Mouse (Mus musculus) C2C12 (cell line): ENCODE results near the gene Rab42. TPM values are rescaled to one million over a fixed set of nuclear protein-coding genes. Genes with fewer than 3 reads are reported as not detected.
"Not testable (repeated sequence)": the region's sequence is repeated elsewhere in the genome, so short reads cannot be mapped to it uniquely, and the experiment has no call there.

ENCODE experiments used
- H3K27me3 ChIP-seq: one replicate; pipeline ENCODE4 v1.6.1; 2011; ENCODE audit not compliant: control insufficient read depth, insufficient read depth, insufficient read length
- H3K36me3 ChIP-seq: one replicate; pipeline ENCODE4 v1.6.1; 2011; ENCODE audit not compliant: control insufficient read depth, insufficient read depth
- H3K4me3 ChIP-seq: one replicate; pipeline ENCODE4 v1.5.1; 2011; ENCODE audit warnings: mild to moderate bottlenecking, control low read depth; ENCODE audit not compliant: poor library complexity, insufficient read depth, severe bottlenecking
- H3K79me2 ChIP-seq: one replicate; pipeline ENCODE4 v1.6.1; 2011; ENCODE audit not compliant: control insufficient read depth, insufficient read depth
- H3K79me3 ChIP-seq: one replicate; pipeline ENCODE4 v1.6.1; 2011; ENCODE audit warnings: low read depth, control low read depth
- H3ac ChIP-seq: one replicate; pipeline ENCODE3; 2011; ENCODE audit warnings: low read depth; ENCODE audit not compliant: control insufficient read depth, insufficient read length
- CEBPB ChIP-seq: IDR thresholded peaks from one replicate; pipeline ENCODE4 v1.6.1; 2011; ENCODE audit warnings: low read depth, mild to moderate bottlenecking, control low read depth, moderate library complexity
- CTCF ChIP-seq: IDR thresholded peaks from one replicate; pipeline ENCODE4 v1.5.1; 2011; ENCODE audit not compliant: control insufficient read depth, insufficient read depth, insufficient read length
- FOSL1 ChIP-seq: IDR thresholded peaks from one replicate; pipeline ENCODE4 v1.8.0; 2011; ENCODE audit warnings: mild to moderate bottlenecking, low read length; ENCODE audit not compliant: poor library complexity, insufficient read depth, severe bottlenecking
- MAX ChIP-seq: IDR thresholded peaks from one replicate; pipeline ENCODE4 v1.6.1; 2011; ENCODE audit warnings: mild to moderate bottlenecking, control low read depth
- MYOD1 ChIP-seq: IDR thresholded peaks from one replicate; pipeline ENCODE4 v1.6.1; 2011; ENCODE audit warnings: low read depth; ENCODE audit not compliant: control insufficient read depth, insufficient read length
- MYOG ChIP-seq: IDR thresholded peaks from one replicate; pipeline ENCODE4 v1.6.1; 2011; ENCODE audit not compliant: control insufficient read depth, insufficient read length; ENCODE audit errors: extremely low read depth
- USF1 ChIP-seq: IDR thresholded peaks from one replicate; pipeline ENCODE4 v1.6.1; 2011; ENCODE audit warnings: low read depth, mild to moderate bottlenecking, control low read depth, moderate library complexity
- polyA plus RNA-seq: library from polyadenylated mRNA; unstranded; fragments of >200 nt; fragmentation: generic; extraction: Trizol; gene quantifications from one replicate; pipeline ENCODE4 v1.2.1, GENCODE M21; 2012; ENCODE audit warnings: missing spikeins

Gene Rab42
- polyA plus RNA-seq, 1 experiment, result 0.42 TPM

- H3K4me3 ChIP-seq, result no peak overlapping the region
- H3K79me3 ChIP-seq, result no peaks in the 10 kb centered on the region
- H3ac ChIP-seq, result no peak overlapping the region
- peaks cover 48% of the 10 kb centered on the region for H3K36me3 ChIP-seq
- no peaks in the 10 kb centered on the region for H3K27me3 ChIP-seq
- TF ChIP-seq CTCF (peak; percentile 25), MYOG (no peak), USF1 (no peak)
- no peaks in the 10 kb centered on the region for H3K79me2 ChIP-seq
These were observed 10.2 kb downstream of the Rab42 start for GRCm38 (mm10) chr4:132292988-132293387.

DNA sequence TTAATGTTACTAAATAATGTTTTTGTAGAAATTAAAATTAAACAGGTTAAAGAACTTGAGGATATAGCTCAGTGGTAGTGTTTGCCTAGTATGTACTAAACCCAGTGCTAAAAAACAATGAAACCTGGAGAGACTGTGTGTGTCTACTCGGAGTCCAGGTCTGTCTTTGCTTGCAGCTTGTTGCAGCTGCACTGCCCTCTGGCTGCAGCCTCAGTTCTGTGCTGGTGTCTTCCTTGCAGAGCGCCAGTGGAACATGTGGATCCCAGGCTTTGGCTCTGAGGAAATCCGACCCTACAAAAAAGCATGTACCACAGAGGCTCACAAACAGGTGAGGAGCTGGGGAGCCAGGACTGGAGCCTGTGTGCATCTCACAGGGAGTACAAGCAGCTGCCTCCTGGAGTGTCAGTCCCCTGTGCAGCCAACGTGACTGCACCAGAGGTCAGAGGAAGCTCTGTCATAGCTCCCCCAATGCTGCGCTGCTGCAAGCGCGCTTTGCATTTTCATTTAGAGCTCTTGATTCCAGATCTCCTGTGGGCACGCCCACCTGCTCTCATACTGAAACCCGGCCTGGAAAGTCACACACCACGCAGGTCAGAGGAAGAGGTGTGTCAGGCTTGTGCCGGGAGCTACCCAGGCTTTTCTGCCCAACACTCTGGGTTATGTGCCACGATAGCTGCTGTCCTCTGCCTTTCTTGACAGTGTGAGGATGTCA is 11.4 kb downstream of the Rab42 start:
- Histone ChIP-seq H3K27me3 (no peaks in the 10 kb centered on the region), H3K79me2 (no peaks in the 10 kb centered on the region), H3K4me3 (no peak overlapping the region), H3ac (no peak overlapping the region), H3K79me3 (no peaks in the 10 kb centered on the region), H3K36me3 (peaks cover 52% of the 10 kb centered on the region)
- TF ChIP-seq USF1 (no peak), MAX (no peak), MYOG (no peak)

DNA sequence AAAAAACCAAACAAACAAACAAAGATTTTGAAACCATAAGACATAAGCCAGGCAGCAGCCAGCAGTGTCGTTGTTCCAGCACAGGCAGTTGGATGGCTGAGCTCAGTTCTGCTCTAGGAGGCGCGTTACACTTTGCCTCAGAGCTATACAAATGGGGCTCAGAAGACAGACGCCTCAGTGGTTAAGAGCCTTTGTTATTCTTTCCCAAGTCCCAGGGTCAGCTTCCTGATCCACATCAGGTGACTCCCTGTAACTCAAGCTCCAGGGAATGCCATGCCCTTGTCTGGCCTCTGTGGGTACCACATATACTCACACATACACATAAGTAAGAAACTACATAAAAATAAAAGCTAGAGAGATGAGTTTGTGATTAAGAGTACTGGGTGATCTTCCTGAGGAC is 12.1 kb downstream of the Rab42 start:
- TF ChIP-seq MYOD1 (no peak), MYOG (no peak), FOSL1 (no peak), MAX (no peak), CEBPB (no peak), USF1 (no peak)
- Histone ChIP-seq H3ac (no peak overlapping the region), H3K27me3 (no peaks in the 10 kb centered on the region), H3K79me3 (no peaks in the 10 kb centered on the region), H3K79me2 (no peaks in the 10 kb centered on the region), H3K36me3 (peaks cover 57% of the 10 kb centered on the region), H3K4me3 (no peak overlapping the region)

DNA sequence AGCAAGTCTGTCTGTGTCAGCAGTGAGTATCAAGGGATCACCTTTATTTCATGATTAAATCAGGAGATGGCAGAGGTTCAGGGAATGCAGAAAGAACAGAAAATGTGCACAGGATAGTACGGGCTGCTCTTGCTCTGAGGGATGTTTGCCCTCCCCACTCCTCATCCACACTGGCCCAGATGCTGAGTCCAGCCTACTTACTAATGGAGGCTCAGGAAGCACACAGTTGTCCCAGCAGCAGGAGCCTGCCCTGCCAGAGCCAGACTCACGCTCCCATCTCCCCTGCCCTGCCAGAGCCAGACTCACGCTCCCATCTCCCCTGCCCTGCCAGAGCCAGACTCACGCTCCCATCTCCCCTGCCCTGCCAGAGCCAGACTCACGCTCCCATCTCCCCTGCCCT is 14.3 kb downstream of the Rab42 start:
- H3K4me3 ChIP-seq, result not testable (repeated sequence)
- peaks cover 68% of the 10 kb centered on the region for H3K36me3 ChIP-seq

GRCm38 (mm10) chr4:132275949-132276348 is 27.2 kb downstream of the Rab42 start:
- H3K4me3 ChIP-seq, result no peak overlapping the region
- H3K79me2 ChIP-seq, result peaks cover 46% of the 10 kb centered on the region
- H3ac ChIP-seq, result no peak overlapping the region
- H3K79me3 ChIP-seq, result peaks cover 14% of the 10 kb centered on the region
- no peaks in the 10 kb centered on the region for H3K27me3 ChIP-seq
- H3K36me3 ChIP-seq, result peaks cover 11% of the 10 kb centered on the region
- TF ChIP-seq CEBPB, result no peak
- no peak for TF ChIP-seq FOSL1
- TF ChIP-seq MYOG, result no peak
- no peak for TF ChIP-seq MYOD1
- no peak for TF ChIP-seq MAX
- TF ChIP-seq USF1, result no peak
- no peak for TF ChIP-seq CTCF

More for the DNA sequence above, 14.3 kb downstream of the Rab42 start:
- H3K79me2 ChIP-seq, H3K27me3 ChIP-seq, H3K79me3 ChIP-seq, H3ac ChIP-seq: not testable (repeated sequence)

- Histone ChIP-seq H3K79me2 (peaks cover 46% of the 10 kb centered on the region), H3K79me3 (peaks cover 14% of the 10 kb centered on the region), H3K36me3 (peaks cover 3% of the 10 kb centered on the region), H3K4me3 (peak within 1 kb of the TSS; percentile 72), H3K27me3 (no peaks in the 10 kb centered on the region), H3ac (peak within 1 kb of the TSS; percentile 87)
- TF ChIP-seq CTCF, result no peak
- TF ChIP-seq MAX, result peak; percentile 97
- no peak for TF ChIP-seq FOSL1
- TF ChIP-seq USF1, result peak; percentile 74
- no peak for TF ChIP-seq CEBPB
- no peak for TF ChIP-seq MYOG
- TF ChIP-seq MYOD1, result no peak
These were observed 28.9 kb downstream of the Rab42 start, which contains the start of gene Taf12 for GRCm38 (mm10) chr4:132274156-132274862. Taf12 (plus strand) TSS chr4:132274375.
